Mouse (Mus musculus) myocyte (in vitro differentiated cells): ENCODE measurements around the gene Pde4d.

Experiments
- TCF3 ChIP-seq: IDR thresholded peaks from one replicate; pipeline ENCODE4 v1.6.1; 2011; ENCODE audit warnings: low read depth, control low read depth; ENCODE audit not compliant: insufficient read length
- USF1 ChIP-seq: IDR thresholded peaks from one replicate; pipeline ENCODE4 v1.6.1; 2011; ENCODE audit warnings: low read depth, mild to moderate bottlenecking, control low read depth, moderate library complexity

DNA sequence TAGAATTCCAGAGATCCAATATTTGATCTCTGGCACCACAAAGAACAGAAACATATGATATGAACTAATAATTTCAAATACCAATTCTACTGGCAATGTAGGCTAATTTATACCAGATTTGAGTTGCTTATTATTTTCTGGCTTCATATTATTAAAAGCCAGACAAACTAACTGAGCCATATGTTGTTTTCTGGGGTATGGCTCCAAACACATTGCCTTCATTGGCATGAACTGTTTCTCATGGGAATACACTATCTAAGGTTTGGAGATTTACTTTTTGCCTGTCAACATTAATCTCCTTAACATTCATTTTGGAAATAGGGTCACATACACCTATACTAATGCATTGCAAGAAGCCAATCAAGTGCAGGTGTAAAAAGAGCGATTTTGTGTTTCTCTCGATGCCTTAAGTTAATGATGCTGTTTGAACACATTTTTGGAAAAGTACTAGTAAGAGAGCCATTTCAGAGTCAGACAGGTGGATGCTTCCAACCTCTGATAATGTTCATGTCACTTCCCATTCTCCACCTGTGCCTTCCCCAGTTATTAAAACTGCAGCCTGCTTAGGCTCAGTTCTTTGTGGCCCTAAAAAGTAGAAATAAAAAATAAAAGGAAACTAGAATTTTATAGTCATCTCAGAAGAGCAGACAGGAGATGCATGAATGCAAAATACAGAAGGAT is 1070.4 kb downstream of the Pde4d start:
- TF ChIP-seq USF1 (no peak), TCF3 (no peak)
